Mouse (Mus musculus) limb, embryonic 15.5 days (tissue): Measurements from ENCODE around the gene Gprc5d. TPM values are rescaled to one million over a fixed set of nuclear protein-coding genes. Genes with fewer than 3 reads are reported as not detected.

Experiments
- ATAC-seq: fragments of 200-750 bp; cut with Nextera tagmentation; 2 replicates; pipeline ENCODE4 v1.8.0; 2017; ENCODE audit warnings: low read depth, moderate TSS enrichment; ENCODE audit not compliant: insufficient number of reproducible peaks, low FRiP score, low TSS enrichment
- H3K27ac ChIP-seq: fragments of 300-500 bp; sonication (generic); 2 replicates; pipeline ENCODE4 v1.5.1; 2015; ENCODE audit warnings: moderate library complexity, mild to moderate bottlenecking, inconsistent platforms
- H3K27me3 ChIP-seq: fragments of 300-500 bp; sonication (generic); 2 replicates; pipeline ENCODE4 v1.6.1; 2015; ENCODE audit warnings: inconsistent platforms
- H3K36me3 ChIP-seq: fragments of 300-500 bp; sonication (generic); 2 replicates; pipeline ENCODE4 v1.6.1; 2015; ENCODE audit warnings: inconsistent platforms
- H3K4me1 ChIP-seq: fragments of 300-500 bp; sonication (generic); 2 replicates; pipeline ENCODE4 v1.6.1; 2015; ENCODE audit warnings: inconsistent platforms
- H3K4me2 ChIP-seq: fragments of 300-500 bp; sonication (generic); 2 replicates; pipeline ENCODE4 v1.6.1; 2015; ENCODE audit warnings: mild to moderate bottlenecking, inconsistent platforms
- H3K4me3 ChIP-seq: fragments of 300-500 bp; sonication (generic); 2 replicates; pipeline ENCODE4 v1.5.1; 2015; ENCODE audit warnings: mild to moderate bottlenecking, inconsistent platforms
- H3K9ac ChIP-seq: fragments of 300-500 bp; sonication (generic); 2 replicates; pipeline ENCODE4 v1.6.1; 2015; ENCODE audit warnings: inconsistent platforms
- H3K9me3 ChIP-seq: fragments of 300-500 bp; sonication (generic); 2 replicates; pipeline ENCODE4 v1.6.1; 2016; ENCODE audit warnings: inconsistent platforms
- WGBS: fragments of 180-500 bp; shearing (Covaris S2); methylation state at CpG from one replicate; pipeline ENCODE4 v1.1.7; 2015; 5-methylcytosine and 5-hydroxymethylcytosine counted together
- polyA plus RNA-seq: library from polyadenylated mRNA; unstranded; fragments of >200 nt; fragmentation: Nextera tagmentation; extraction: Ambion mirVana; gene quantifications from 2 replicates; pipeline ENCODE4 v1.2.1, GENCODE M21; 2015

Gprc5d gene
- polyA plus RNA-seq, 1 experiment from 2014 or later = not detected

DNA sequence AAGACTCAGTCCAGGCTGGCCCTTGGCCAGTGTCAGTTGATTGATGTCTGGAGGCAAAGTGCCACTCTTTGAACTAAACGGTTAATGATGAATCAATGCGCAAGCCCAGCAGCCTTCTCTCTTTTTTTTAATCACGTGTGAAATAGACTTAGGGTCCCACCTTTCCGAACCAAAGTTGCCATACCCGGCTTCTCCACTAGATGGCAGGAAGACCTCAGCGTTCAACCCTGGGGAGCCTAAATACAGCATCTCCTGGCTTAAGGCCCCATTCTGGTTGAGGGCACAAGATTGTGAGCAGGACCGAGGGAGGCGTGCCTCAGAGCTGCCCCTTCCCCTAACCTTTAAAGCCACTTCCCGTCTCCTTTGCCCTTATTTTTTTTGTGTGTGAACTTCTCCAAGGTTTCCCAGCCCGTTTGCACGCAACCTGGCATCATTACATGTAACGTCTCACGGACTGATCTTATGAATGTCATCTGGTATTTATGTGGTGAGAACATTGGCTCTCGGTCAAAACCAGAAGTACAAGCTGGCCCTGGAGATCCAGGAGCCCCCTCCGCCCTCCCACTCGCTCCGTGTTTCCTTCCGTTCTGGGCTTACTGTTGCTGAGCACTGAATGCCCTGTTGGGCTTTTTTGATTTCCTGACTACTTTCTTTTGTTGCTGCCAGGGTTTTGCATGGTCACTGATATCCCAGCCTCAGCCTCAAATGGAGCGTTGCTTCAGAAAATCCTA lies 30.2 kb downstream of the Gprc5d start:
- peak; percentile 59 for ATAC-seq
- WGBS = 7% methylated on average over 19 of the region's 19 CpGs
- peak overlapping the region; percentile 65 for H3K27ac ChIP-seq
- peak overlapping the region; percentile 63 for H3K4me2 ChIP-seq
- peaks cover 16% of the 10 kb centered on the region for H3K4me1 ChIP-seq
- H3K9me3 ChIP-seq = no peaks in the 10 kb centered on the region
- H3K36me3 ChIP-seq = no peaks in the 10 kb centered on the region
- H3K4me3 ChIP-seq = peak overlapping the region; percentile 30
- no peaks in the 10 kb centered on the region for H3K27me3 ChIP-seq
- H3K9ac ChIP-seq = 0 out of 2 replicates have a peak overlapping the region, but pooled peaks have one; percentile 7

DNA sequence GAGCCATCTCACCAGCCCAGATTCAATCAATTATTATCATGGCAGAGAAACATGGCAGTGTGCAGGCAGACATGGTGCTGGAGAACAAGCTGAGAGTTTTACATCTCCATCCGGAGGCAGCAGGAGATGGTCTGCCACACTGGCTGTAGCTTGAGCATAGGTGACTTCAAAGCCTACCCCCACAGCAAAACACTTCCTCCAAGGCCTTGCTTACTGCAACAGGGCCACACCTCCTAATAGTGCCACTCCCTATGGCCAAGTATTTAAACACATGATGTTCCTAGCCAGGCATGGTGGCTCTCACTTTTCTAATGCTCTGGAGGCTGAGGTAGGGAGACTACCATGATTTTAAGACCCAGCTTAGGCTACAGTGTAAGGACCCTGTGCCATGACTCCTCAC lies 32.4 kb downstream of the Gprc5d start:
- Histone ChIP-seq H3K4me3 (no peak overlapping the region), H3K9me3 (no peaks in the 10 kb centered on the region), H3K4me1 (peaks cover 13% of the 10 kb centered on the region), H3K27ac (no peak overlapping the region), H3K36me3 (no peaks in the 10 kb centered on the region), H3K9ac (no peak overlapping the region), H3K27me3 (no peaks in the 10 kb centered on the region), H3K4me2 (no peak overlapping the region)
- no peak for ATAC-seq
- 83% methylated on average over 1 of the region's 1 CpGs for WGBS

DNA sequence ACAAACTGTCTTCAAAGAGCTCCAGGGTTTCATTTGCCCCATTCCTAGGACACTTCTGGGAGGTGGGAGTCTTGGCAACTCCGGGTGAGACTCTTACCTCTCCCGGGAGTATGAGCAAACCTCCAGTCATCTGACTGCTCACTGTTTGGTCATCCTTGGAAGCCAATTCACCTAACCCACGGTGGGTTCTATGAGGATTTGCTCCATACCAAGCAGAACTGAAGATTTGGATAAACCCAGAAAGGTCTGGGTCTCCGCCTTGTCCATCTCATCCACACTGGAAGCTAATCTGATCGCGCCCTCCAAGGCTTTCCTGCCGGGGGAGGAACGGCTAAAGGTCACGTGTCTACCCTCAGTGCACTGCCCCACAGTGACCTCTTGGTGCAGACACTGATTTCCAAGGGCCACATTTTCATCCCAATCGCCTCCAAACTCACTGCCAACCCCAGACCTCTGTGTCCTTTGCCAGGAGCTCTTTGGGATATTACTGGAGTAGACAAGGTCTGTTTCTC lies 34.0 kb downstream of the Gprc5d start:
- no peaks in the 10 kb centered on the region for H3K27me3 ChIP-seq
- WGBS = 77% methylated on average over 10 of the region's 10 CpGs

DNA sequence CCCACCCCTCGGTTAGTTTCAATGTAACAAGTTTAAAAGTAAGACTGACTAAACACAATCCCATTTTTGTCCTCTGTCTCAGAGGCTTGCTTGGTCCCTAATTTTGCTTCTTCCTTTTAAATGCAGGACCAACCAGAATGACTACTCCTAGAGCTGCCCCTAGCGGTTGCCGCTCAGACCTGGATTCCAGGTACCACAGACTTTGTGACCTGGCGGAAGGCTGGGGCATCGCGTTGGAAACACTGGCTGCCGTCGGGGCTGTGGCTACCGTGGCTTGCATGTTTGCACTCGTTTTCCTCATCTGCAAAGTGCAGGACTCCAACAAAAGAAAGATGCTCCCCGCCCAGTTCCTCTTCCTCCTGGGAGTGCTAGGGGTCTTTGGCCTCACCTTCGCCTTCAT lies 39.7 kb downstream of the Gprc5d start:
- H3K9me3 ChIP-seq = no peaks in the 10 kb centered on the region
- H3K27me3 ChIP-seq = no peaks in the 10 kb centered on the region
- H3K36me3 ChIP-seq = no peaks in the 10 kb centered on the region
- no peaks in the 10 kb centered on the region for H3K4me1 ChIP-seq
- H3K4me3 ChIP-seq = no peak overlapping the region
- no peak overlapping the region for H3K4me2 ChIP-seq
- no peak overlapping the region for H3K27ac ChIP-seq
- no peak for ATAC-seq
- 51% methylated on average over 12 of the region's 12 CpGs for WGBS
- H3K9ac ChIP-seq = no peak overlapping the region

More for the DNA sequence above, 34.0 kb downstream of the Gprc5d start:
- Histone ChIP-seq H3K4me3 (no peak overlapping the region), H3K4me2 (no peak overlapping the region), H3K27ac (no peak overlapping the region), H3K9ac (no peak overlapping the region), H3K4me1 (peaks cover 11% of the 10 kb centered on the region; the same call in 1 of the 2 replicates), H3K36me3 (no peaks in the 10 kb centered on the region), H3K9me3 (no peaks in the 10 kb centered on the region)
- ATAC-seq = no peak

DNA sequence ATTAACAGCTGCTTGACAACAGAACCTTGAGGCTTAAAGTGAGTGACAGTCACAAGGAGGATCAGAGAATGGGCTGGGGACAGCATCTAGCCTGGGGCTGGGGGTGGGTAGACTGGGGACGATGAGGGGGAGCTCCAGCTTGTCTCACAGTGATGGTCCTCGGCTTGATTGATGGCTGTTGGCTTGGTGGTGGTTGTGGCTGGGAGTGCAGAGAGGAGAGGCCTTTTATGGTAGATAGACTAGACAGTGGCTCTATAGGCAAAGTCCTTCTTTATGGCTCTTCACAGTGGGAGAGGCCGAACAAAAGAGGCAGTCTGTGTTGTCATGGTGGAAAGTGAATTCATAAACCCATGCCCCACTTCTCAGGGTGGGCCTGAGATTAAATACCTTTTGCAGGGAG lies 41.9 kb downstream of the Gprc5d start:
- no peak for ATAC-seq
- Histone ChIP-seq H3K36me3 (no peaks in the 10 kb centered on the region), H3K4me2 (no peak overlapping the region), H3K27me3 (no peaks in the 10 kb centered on the region), H3K27ac (no peak overlapping the region), H3K9ac (no peak overlapping the region), H3K4me1 (no peaks in the 10 kb centered on the region), H3K4me3 (no peak overlapping the region), H3K9me3 (no peaks in the 10 kb centered on the region)
- WGBS = 54% methylated on average over 3 of the region's 3 CpGs

DNA sequence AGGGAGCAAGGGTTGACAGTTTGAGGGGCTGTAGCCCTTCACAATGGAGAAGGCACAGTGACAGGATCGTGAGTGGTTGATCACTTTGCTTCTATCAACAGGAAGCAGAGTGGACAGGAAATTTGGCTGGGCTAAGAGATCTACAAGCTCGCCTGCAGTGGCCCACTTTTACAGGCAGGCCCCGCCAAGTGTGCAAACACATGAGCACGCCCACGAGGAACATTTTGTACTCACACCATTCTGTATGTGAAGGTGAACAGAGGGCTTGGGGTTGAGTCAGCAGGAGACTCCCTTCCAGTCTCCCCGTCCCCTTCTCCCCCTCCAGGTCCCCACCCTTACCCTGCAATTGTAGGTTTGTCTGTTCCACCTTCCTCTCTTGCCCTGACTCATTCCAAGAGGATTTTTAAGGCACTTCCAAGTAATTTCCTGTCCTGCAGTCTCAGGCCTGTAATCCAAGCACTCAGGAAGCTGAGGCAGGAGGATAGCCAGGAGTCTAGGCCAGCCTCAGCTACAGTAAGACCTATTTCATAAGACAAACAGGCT lies 43.6 kb downstream of the Gprc5d start:
- H3K4me1 ChIP-seq = no peaks in the 10 kb centered on the region
- H3K36me3 ChIP-seq = no peaks in the 10 kb centered on the region
- no peak for ATAC-seq
- H3K4me2 ChIP-seq = no peak overlapping the region
- H3K27me3 ChIP-seq = no peaks in the 10 kb centered on the region
- WGBS = 70% methylated on average over 6 of the region's 6 CpGs
- no peak overlapping the region for H3K27ac ChIP-seq
- H3K9me3 ChIP-seq = no peaks in the 10 kb centered on the region
- no peak overlapping the region for H3K4me3 ChIP-seq
- H3K9ac ChIP-seq = no peak overlapping the region

DNA sequence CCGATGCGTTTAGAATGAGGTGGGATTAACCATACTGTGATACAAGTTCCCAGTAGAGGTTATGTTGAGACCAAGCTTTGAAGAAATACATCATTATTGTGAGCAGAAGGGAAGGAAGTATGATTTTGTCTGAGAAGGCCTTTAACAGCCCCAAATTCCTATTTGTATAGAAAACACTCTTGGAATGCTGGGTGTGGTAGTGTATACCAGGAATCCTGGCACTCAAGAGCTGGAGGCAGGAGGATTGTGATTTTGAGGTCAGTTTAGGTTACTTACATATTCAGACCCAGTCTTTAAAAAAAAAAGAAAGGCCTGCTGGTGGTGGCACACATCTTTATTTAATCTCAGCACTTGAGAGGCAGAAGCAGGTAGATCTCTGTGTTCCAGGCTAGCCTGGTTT lies 47.7 kb downstream of the Gprc5d start:
- Histone ChIP-seq H3K4me1 (peaks cover 12% of the 10 kb centered on the region), H3K27me3 (peaks cover 3% of the 10 kb centered on the region; the same call in 1 of the 2 replicates), H3K9me3 (no peaks in the 10 kb centered on the region), H3K4me3 (no peak overlapping the region), H3K9ac (no peak overlapping the region), H3K36me3 (no peaks in the 10 kb centered on the region), H3K27ac (no peak overlapping the region), H3K4me2 (no peak overlapping the region)
- ATAC-seq = no peak
- WGBS = 82% methylated on average over 2 of the region's 2 CpGs

DNA sequence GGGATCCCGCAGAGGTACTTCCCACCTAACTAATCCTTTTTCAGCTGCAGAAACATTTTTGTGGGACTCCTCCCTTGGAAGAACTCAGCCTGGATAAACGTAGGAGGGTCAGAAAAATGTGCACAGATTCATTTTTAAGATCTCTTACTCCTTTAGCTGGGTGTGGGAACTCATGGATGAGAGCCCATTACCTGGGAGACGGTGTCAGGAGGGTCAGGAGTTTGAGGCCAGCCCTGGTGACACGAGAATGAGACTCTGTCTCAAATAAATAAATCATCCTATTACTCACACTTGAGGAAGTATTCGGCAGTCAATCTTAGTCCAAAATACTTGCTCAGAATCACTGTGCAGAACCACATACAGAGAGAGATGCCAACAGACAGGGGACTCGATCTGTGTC lies 48.2 kb downstream of the Gprc5d start:
- no peak overlapping the region for H3K4me2 ChIP-seq
- H3K4me3 ChIP-seq = no peak overlapping the region
- H3K27ac ChIP-seq = no peak overlapping the region
- H3K9ac ChIP-seq = no peak overlapping the region
- no peak for ATAC-seq
- 75% methylated on average over 6 of the region's 6 CpGs for WGBS
- H3K9me3 ChIP-seq = no peaks in the 10 kb centered on the region
- peaks cover 17% of the 10 kb centered on the region for H3K4me1 ChIP-seq
- peaks cover 4% of the 10 kb centered on the region; the same call in 1 of the 2 replicates for H3K27me3 ChIP-seq
- no peaks in the 10 kb centered on the region for H3K36me3 ChIP-seq

DNA sequence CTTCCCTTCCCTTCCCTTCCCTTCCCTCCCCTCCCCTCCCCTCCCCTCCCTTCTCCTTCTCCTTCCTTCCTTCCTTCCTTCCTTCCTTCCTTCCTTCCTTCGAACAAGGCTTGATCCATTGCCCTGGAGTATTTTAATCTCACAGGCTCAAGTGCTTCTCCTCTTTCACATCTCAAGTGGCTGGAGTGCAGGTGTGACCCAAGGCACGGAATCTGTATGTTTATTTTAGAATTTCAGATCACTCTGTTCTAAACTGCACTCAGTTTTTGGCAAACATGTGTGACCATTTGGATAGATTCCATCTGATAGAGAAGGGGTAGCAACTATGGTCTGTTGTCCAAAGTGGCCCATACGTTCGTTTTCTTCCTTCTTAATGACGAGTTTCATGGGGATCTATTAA lies 49.9 kb downstream of the Gprc5d start:
- peaks cover 18% of the 10 kb centered on the region for H3K4me1 ChIP-seq
- ATAC-seq = no peak
- no peak overlapping the region for H3K27ac ChIP-seq
- no peak overlapping the region for H3K9ac ChIP-seq
- H3K4me2 ChIP-seq = no peak overlapping the region
- no peak overlapping the region for H3K4me3 ChIP-seq
- no peaks in the 10 kb centered on the region for H3K9me3 ChIP-seq
- H3K36me3 ChIP-seq = no peaks in the 10 kb centered on the region
- H3K27me3 ChIP-seq = peaks cover 4% of the 10 kb centered on the region; the same call in 1 of the 2 replicates
- 61% methylated on average over 5 of the region's 5 CpGs for WGBS

DNA sequence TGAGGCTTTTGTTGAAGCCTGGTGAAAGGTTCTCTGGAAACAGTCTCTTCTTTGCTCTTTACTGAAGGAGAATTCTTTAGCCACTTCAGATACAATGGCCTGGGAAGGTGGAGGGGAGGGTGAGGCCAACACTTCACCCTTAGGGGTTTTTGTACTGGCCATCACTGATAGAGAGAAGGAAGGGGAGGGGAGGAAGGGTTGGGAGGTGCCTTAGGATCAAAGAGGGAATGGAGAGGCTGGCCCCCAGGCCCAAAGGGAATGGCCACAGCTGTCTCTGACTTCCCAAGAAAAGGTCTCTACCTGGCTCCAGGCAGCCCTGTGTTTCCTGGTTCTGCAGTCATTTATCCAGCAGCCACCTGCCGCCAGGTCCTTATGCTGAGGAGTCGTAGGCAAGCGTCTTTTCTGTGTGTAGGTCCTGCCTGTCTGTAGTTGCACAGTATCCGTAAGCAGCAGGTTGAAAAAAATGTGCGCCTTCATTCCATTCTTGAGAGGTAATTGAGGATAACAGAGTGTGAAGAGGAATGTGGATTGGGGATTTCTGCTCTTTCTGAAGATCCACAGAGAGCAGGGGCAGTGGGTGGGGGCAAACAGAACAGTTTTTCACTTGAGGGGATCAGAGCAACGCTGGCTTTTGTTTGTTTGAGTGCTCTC lies 51.2 kb downstream of the Gprc5d start:
- no peak overlapping the region for H3K4me3 ChIP-seq
- no peaks in the 10 kb centered on the region for H3K9me3 ChIP-seq
- no peak for ATAC-seq
- H3K36me3 ChIP-seq = no peaks in the 10 kb centered on the region
- WGBS = 34% methylated on average over 6 of the region's 6 CpGs
- no peak overlapping the region for H3K9ac ChIP-seq
- H3K27me3 ChIP-seq = peaks cover 4% of the 10 kb centered on the region; the same call in 1 of the 2 replicates
- H3K4me2 ChIP-seq = no peak overlapping the region
- no peak overlapping the region for H3K27ac ChIP-seq
- peaks cover 18% of the 10 kb centered on the region for H3K4me1 ChIP-seq

DNA sequence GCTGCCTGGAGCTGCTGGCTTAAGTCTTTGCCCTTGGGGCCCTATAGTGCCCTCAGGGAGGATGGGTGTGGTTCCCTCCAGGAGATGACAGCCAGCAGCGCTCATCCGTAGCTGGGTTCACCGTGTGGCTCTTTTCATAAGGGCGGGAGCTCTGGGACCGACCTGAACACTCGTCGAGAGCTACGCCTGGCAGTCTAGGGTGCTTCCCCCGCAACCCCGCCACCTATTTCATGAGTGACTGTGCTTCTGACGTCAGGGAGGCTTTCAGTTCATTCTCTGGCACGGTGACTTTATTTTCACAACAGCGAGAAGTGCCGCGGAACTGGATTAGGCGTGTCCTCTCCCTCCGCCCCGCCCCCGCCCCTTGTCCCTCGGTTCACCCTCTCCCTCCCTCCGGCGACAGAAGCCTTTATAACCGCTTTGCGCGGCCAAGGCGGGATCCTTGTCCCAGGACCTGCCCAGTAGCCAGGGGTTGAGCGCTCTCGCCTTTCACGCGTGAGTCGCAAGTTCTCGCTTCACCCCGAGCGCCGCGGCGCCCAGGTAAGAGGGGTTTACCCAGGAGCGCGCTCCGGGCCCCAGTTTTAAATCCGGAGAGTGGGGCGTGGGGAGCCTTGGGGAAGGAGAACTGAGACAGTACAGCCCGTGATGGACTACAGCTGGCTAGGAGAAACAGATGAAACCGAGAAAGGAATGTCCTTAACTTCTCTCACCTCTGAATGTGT lies 52.7 kb downstream of the Gprc5d start, which contains the start of gene Gprc5a:
Gprc5a (plus strand) TSS at position 416 of the 722 bp plus-strand sequence.
- Histone ChIP-seq H3K36me3 (no peaks in the 10 kb centered on the region), H3K4me1 (peaks cover 18% of the 10 kb centered on the region), H3K27me3 (peaks cover 4% of the 10 kb centered on the region; the same call in 1 of the 2 replicates), H3K27ac (no peak within 1 kb of the TSS), H3K9me3 (no peaks in the 10 kb centered on the region), H3K9ac (0 out of 2 replicates have a peak within 1 kb of the TSS, but pooled peaks have one; percentile 28), H3K4me3 (peak within 1 kb of the TSS; percentile 46), H3K4me2 (peak within 1 kb of the TSS; percentile 85)
- ATAC-seq = no peak
- 1% methylated on average over 44 of the region's 44 CpGs for WGBS
